Mouse (Mus musculus): Measurements from ENCODE around the gene Sephs2. TPM values are rescaled to one million over a fixed set of nuclear protein-coding genes. Genes with fewer than 3 reads are reported as not detected.

Gene Sephs2
- polyA plus RNA-seq, 1 experiment, result 29.4 TPM

DNA sequence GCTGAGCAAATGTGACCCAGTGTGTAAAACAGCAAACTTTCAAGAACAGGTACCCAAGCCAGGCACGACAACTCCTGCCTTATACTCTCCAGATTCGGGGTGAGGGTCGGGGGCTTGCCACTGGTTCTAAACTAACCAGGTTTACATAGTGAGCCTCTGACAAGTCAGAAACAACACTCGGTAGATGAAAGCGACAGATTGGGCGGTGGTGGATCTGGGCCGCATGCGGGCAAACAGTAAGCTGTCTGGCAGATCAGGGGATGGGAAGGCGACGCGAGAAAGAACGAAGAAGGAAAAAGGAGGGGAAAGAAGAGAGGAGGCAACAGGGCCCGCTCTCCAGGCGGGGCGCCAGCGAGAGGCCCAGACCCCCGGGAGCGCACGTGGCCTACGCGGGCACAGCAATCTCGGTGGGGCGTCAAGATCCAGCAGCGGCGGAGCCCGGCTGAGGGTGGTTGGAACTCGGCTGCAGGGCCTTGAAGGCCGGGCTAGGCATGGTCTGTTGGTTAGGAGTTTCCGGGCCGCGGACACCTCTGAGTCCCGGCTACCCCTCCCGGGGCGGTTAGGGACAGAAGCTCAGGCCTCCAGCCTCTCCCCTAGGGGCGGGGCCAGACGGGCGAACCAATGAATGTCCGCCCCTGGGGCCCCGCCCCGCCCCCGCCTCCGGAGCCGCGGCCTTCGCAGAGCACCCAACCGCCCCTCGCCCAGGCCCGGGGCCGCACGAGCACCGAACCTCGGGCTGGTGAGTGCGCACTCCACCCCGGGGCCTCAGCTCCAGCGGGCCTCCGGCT, 29.8 kb downstream of the Sephs2 start, which contains the start of gene Zfp771:
Gene Zfp771 (plus strand): TSS at position 405 of the 788 bp plus-strand sequence.
- TF ChIP-seq CTCF (IDR thresholded peaks at IDR 0.05; ENCODE audit: borderline replicate concordance, insufficient read depth, low read length) (no peak), POLR2A (IDR thresholded peaks at IDR 0.05; ENCODE audit: low read depth, low read length) (peak; percentile 85)
- peak within 1 kb of the TSS; percentile 93 for H3K27ac ChIP-seq (ENCODE audit: insufficient read depth, low read length)
- peaks cover 8% of the 10 kb centered on the region for H3K4me1 ChIP-seq (ENCODE audit: control insufficient read depth, insufficient read depth, low read length)

DNA sequence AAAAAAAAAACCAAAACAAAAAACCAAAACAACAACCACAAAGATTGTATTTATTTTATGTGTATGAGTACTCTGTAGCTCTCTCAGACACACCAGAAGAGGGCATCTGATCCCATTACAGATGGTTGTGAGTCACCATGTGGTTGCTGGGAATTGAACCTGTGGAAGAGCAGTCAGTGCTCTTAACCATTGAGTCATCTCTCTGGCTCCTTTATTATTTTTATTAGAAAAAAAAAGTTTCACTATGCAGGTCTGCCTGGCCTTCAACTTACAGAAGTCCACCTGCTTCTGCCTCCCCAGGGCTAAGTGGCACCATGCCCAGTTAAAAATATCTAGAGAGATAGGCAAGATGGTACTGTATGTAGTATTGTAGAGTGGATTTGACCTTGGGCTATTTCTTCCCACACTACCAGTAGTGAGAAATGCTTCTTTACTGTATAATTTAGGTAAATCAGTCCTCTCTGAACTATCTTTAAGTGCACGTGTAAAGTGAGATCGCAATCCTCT, 30.4 kb downstream of the Sephs2 start:
- peak overlapping the region; percentile 38; the same call in 1 of the 2 replicates for H3K4me3 ChIP-seq (ENCODE audit: insufficient read depth, low read length)
- TF ChIP-seq POLR2A (IDR thresholded peaks at IDR 0.05; ENCODE audit: low read depth, low read length), result no peak
- no peak for TF ChIP-seq CTCF (IDR thresholded peaks at IDR 0.05; ENCODE audit: borderline replicate concordance, insufficient read depth, low read length)
- peak overlapping the region; percentile 93 for H3K27ac ChIP-seq (ENCODE audit: insufficient read depth, low read length)
- peaks cover 8% of the 10 kb centered on the region for H3K4me1 ChIP-seq (ENCODE audit: control insufficient read depth, insufficient read depth, low read length)

More for the DNA sequence above, 29.8 kb downstream of the Sephs2 start, which contains the start of gene Zfp771:
- H3K4me3 ChIP-seq (ENCODE audit: insufficient read depth, low read length), result peak within 1 kb of the TSS; percentile 90

DNA sequence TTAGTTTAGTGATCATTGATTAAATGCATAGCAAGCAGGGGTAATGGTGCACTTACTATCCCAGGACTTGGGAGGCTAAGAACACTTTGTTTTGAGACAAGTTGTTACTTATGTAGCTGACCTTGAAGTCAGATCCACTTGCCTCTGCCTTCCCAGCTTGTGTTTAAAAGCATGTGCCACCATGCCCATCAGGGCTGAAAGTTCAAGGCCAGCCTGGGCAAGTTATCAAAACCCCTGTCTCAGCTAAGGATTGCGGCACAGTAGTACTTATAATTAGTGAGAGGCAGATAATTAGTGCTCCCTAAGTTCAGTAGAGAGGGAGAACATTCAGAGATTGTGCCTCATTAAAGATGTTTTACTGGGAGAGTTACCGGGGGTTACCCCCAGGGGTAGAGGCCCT, 39.1 kb downstream of the Sephs2 start:
- Histone ChIP-seq H3K27ac (ENCODE audit: insufficient read depth, low read length) (no peak overlapping the region), H3K4me3 (ENCODE audit: insufficient read depth, low read length) (no peak overlapping the region), H3K4me1 (ENCODE audit: control insufficient read depth, insufficient read depth, low read length) (peaks cover 2% of the 10 kb centered on the region; the same call in 1 of the 2 replicates)
- TF ChIP-seq CTCF (IDR thresholded peaks at IDR 0.05; ENCODE audit: borderline replicate concordance, insufficient read depth, low read length) (no peak), POLR2A (IDR thresholded peaks at IDR 0.05; ENCODE audit: low read depth, low read length) (no peak)

DNA sequence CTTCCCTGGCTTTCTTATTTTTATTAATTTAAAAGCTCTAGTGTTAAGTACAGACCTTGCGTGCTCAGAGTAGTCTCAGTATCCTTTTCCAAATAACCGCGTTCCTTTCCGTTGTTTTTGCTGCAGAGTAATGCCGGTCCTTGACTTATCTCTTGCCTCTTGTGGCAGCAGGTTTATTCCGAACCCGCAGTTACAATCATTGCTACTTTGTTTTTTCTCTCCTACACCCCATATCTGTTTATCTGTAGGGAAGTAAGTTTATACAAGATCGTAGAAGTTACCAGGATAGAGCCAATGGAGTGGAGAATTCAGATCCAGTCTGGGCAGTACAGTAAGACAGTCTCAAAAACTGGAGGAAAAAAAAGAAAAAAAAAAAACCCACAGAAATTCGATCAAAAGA, 40.1 kb downstream of the Sephs2 start:
- Histone ChIP-seq H3K4me1 (ENCODE audit: control insufficient read depth, insufficient read depth, low read length) (peaks cover 2% of the 10 kb centered on the region; the same call in 1 of the 2 replicates), H3K4me3 (ENCODE audit: insufficient read depth, low read length) (peak overlapping the region; percentile 89), H3K27ac (ENCODE audit: insufficient read depth, low read length) (peak overlapping the region; percentile 62)
- no peak for TF ChIP-seq CTCF (IDR thresholded peaks at IDR 0.05; ENCODE audit: borderline replicate concordance, insufficient read depth, low read length)
- TF ChIP-seq POLR2A (IDR thresholded peaks at IDR 0.05; ENCODE audit: low read depth, low read length), result no peak

DNA sequence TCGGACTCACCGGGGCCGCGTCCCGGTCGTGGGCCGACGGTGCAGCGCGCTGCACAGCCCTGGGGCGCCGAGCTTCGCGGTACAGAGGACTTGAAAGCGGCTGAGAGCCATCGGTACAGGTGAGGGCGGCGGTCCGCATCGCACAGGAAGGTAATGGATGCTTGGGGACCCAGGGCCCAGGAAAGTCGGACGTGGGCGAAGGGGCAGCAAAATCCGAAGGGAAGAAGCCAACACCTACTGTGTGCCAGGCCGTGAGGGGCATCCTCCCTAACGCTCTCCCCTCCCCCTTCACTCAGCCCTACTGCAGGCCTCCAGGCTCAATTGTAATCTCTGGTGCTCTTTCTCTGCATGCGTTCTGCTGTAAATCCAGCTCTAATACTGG, 40.5 kb downstream of the Sephs2 start:
- Histone ChIP-seq H3K4me1 (ENCODE audit: control insufficient read depth, insufficient read depth, low read length) (peaks cover 2% of the 10 kb centered on the region; the same call in 1 of the 2 replicates), H3K27ac (ENCODE audit: insufficient read depth, low read length) (peak overlapping the region; percentile 62), H3K4me3 (ENCODE audit: insufficient read depth, low read length) (peak overlapping the region; percentile 89)
- TF ChIP-seq POLR2A (IDR thresholded peaks at IDR 0.05; ENCODE audit: low read depth, low read length) (no peak), CTCF (IDR thresholded peaks at IDR 0.05; ENCODE audit: borderline replicate concordance, insufficient read depth, low read length) (no peak)

DNA sequence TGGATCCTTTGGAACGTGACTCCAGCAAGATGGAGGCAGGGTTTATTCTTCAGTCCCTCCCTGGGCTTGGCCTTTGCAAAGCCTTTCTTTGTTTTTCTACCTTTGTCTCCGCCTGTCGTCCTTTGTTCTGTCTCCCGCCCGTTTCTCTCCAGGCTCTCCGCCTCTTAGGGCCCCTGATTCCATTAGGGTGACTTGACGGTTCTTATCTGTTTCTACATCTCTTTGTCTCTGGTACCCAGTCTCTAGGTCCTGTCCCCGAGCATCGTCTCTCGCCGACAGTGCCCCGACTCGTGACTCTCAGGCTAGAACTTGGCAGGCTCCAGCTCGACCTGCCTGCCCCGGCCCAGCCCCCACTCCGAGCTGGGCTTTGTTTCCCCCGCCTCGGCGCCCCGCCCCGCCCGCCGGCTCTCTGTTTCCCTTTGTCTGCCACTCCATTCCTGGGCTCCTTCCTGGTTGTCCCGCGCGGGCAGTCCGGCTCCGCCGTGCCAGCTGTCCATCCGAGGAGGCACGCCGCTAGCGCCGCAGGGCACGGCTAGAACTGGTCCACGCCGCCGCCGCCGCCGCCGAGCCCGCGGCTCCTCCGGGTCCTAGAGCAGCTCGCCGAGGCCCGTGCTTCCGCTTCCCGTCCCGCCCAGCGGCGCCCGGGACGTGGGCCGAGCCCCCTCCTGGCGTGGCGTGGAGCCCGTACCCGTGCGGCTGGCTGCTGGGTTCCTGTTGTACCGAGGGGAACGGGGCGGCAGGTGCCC, 41.1 kb downstream of the Sephs2 start, which contains the start of the genes Zfp553 and Sept1:
Gene Zfp553 (plus strand): TSS at position 440 of the 746 bp plus-strand sequence.
Gene Sept1 (minus strand): TSS at position 509 of the 746 bp plus-strand sequence.
- Histone ChIP-seq H3K4me3 (ENCODE audit: insufficient read depth, low read length) (peak within 1 kb of the TSS; percentile 89), H3K4me1 (ENCODE audit: control insufficient read depth, insufficient read depth, low read length) (peaks cover 2% of the 10 kb centered on the region; the same call in 1 of the 2 replicates), H3K27ac (ENCODE audit: insufficient read depth, low read length) (peak within 1 kb of the TSS; percentile 88)
- TF ChIP-seq CTCF (IDR thresholded peaks at IDR 0.05; ENCODE audit: borderline replicate concordance, insufficient read depth, low read length) (no peak), POLR2A (IDR thresholded peaks at IDR 0.05; ENCODE audit: low read depth, low read length) (peak; percentile 80)

DNA sequence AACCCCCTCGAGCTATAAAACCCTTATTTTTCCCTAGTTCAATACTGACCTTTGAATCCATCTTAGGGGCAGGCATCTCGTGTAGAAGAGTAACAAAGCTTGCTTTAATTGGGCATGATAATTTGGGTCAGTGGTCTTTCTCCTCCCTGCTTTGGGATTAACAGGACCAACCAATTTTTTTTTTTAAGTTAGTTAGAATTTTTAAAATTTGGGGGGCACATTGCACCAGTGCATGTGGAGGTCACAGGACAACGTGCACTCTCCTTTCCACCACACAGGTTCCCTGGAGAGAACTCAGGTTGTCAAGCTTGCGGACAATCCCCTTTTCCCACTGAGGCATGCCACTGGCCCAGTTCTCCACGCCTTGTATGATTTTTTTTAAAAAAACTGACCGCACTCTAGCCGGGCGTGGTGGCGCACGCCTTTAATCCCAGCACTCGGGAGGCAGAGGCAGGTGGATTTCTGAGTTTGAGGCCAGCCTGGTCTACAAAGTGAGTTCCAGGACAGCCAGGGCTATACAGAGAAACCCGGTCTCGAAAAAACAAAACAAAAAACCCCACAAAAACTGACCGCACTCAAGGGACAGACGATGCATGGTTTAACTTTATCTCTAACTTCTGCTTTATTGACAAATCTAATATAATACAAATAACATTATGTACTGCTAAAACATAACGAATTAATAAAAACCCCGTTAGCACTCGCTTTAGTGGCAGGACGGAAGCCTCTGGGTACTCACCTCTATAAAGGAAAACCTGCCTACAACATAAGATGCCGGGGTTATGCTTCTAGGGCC, 41.8 kb downstream of the Sephs2 start:
- peak overlapping the region; percentile 89 for H3K4me3 ChIP-seq (ENCODE audit: insufficient read depth, low read length)
- peaks cover 2% of the 10 kb centered on the region; the same call in 1 of the 2 replicates for H3K4me1 ChIP-seq (ENCODE audit: control insufficient read depth, insufficient read depth, low read length)
- peak overlapping the region; percentile 88 for H3K27ac ChIP-seq (ENCODE audit: insufficient read depth, low read length)
- TF ChIP-seq CTCF (IDR thresholded peaks at IDR 0.05; ENCODE audit: borderline replicate concordance, insufficient read depth, low read length), result no peak
- TF ChIP-seq POLR2A (IDR thresholded peaks at IDR 0.05; ENCODE audit: low read depth, low read length), result no peak

DNA sequence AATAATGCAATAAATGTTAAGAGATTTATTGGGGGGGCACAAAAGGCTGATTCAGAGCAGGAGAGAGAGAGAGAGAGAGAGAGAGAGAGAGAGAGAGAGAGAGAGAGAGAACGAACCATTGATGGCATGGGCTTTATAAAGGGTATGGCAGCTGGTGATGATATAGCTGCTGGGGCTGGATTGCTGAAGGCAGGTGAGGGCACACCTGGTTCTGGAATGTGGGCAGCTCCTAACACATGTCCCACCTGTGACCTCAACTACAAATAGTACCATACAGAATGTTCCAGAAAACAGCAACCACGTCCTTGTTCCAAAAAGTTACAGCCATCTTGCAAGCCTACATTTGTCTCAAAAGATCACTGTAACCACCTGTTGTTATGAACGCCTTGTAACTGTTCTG, 42.5 kb downstream of the Sephs2 start:
- no peak; the same call in 1 of the 2 replicates for TF ChIP-seq POLR2A (IDR thresholded peaks at IDR 0.05; ENCODE audit: low read depth, low read length)
- no peak for TF ChIP-seq CTCF (IDR thresholded peaks at IDR 0.05; ENCODE audit: borderline replicate concordance, insufficient read depth, low read length)
- Histone ChIP-seq H3K27ac (ENCODE audit: insufficient read depth, low read length) (no peak overlapping the region), H3K4me1 (ENCODE audit: control insufficient read depth, insufficient read depth, low read length) (peaks cover 2% of the 10 kb centered on the region; the same call in 1 of the 2 replicates), H3K4me3 (ENCODE audit: insufficient read depth, low read length) (peak overlapping the region; percentile 89)
